Mouse (Mus musculus): ENCODE results near the gene Plekhg2. TPM values are rescaled to one million over a fixed set of nuclear protein-coding genes. Genes with fewer than 3 reads are reported as not detected.
"Not testable (repeated sequence)": the region's sequence is repeated elsewhere in the genome, so short reads cannot be mapped to it uniquely, and the experiment has no call there.

Plekhg2 gene
- polyA plus RNA-seq, 1 experiment from 2014 or later, result 18.8 TPM

DNA sequence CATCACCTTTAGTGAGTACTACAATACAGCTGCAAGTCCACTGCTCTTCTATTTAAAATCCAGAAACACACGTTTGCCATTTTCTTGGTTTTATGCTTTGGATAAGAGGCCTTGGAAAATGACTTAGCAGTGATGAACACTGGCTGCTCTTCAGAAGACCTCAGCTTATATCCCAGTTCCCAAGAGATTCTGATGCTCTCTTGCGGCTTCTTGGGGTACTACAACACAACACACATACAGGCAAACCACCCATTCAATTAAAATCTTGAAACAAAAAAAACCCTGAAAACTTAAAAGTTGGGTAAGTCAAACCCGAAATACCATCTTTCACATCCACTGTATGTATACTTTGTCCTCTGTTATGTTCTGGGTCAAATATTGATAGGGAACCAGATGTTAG is 25.6 kb upstream of the Plekhg2 start:
- H3K36me3 ChIP-seq (ENCODE audit: control insufficient read depth, insufficient read depth, low read length), result peaks cover 58% of the 10 kb centered on the region
- no peaks in the 10 kb centered on the region for H3K9me3 ChIP-seq (ENCODE audit: control insufficient read depth, low read length)
- no peaks in the 10 kb centered on the region for H3K27me3 ChIP-seq (replicated peaks; ENCODE audit: control insufficient read depth, insufficient read depth, low read length)
- no peak for ATAC-seq
- H3K4me1 ChIP-seq (ENCODE audit: control insufficient read depth, insufficient read depth, low read depth, low read length), result peaks cover 7% of the 10 kb centered on the region
- H3K27ac ChIP-seq (ENCODE audit: low read depth, low read length), result no peak overlapping the region
- no peak overlapping the region for H3K4me3 ChIP-seq (ENCODE audit: low read length)
- no peak overlapping the region for H3K9ac ChIP-seq (ENCODE audit: low read depth, low read length)
- 62% methylated on average over 3 of the region's 3 CpGs for WGBS
- no peak overlapping the region for H3K4me2 ChIP-seq (ENCODE audit: low read length)

DNA sequence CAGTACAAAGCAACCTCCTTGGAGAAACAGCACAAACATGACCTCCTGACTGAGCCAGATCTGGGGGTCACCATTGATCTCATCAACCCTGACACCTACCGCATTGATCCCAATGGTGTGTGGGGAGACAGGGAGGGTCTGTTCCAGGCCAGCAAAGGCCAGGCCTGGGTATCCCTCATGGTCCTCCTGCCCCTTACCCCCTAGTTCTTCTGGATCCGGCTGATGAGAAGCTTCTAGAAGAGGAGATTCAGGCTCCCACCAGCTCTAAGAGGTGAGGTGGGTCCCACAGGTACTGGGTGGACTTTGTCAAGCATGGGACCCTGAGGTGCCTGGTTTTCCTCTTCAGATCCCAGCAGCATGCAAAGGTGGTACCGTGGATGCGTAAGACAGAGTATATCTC is 23.0 kb upstream of the Plekhg2 start:
- H3K4me3 ChIP-seq (ENCODE audit: low read length), result no peak overlapping the region
- H3K9ac ChIP-seq (ENCODE audit: low read depth, low read length), result no peak overlapping the region
- WGBS, result 95% methylated on average over 4 of the region's 4 CpGs
- no peak overlapping the region for H3K27ac ChIP-seq (ENCODE audit: low read depth, low read length)
- peaks cover 13% of the 10 kb centered on the region for H3K4me1 ChIP-seq (ENCODE audit: control insufficient read depth, insufficient read depth, low read depth, low read length)
- no peak for ATAC-seq
- no peak overlapping the region for H3K4me2 ChIP-seq (ENCODE audit: low read length)
- H3K9me3 ChIP-seq (ENCODE audit: control insufficient read depth, low read length), result no peaks in the 10 kb centered on the region
- peaks cover 44% of the 10 kb centered on the region for H3K36me3 ChIP-seq (ENCODE audit: control insufficient read depth, insufficient read depth, low read length)
- no peaks in the 10 kb centered on the region for H3K27me3 ChIP-seq (replicated peaks; ENCODE audit: control insufficient read depth, insufficient read depth, low read length)

DNA sequence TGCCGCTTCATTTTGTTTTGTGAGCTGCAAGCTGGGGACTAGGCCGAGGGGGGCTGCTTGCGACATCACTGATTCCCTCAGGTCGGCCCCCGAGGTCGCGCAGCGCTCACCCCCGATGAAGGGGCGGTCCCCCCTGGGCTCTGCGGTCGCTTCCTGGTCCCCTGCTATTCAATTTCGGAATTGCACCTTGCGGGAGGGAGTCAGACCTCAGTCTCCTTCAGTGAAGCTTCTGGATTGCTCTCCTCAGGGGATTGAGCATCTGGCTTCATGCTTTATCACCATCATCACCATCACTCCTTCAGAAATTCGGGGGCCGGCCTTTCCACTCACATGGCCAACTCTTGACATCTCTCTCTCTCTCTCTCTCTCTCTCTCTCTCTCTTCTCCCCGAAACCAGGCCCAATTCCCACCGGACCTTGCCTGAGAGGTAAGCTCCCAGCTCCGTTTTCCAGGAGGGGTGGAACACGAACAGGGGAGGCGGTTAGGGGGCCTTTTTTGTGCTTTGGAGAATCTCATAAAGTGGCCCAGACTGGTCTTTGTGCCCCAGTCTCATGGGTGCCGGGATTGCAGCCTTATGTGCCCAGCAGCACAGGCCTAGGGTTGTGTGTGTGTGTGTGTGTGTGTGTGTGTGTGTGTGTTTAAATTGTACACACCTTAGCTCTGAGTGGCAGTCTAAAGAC is 21.0 kb upstream of the Plekhg2 start:
- H3K9me3 ChIP-seq (ENCODE audit: control insufficient read depth, low read length), result no peaks in the 10 kb centered on the region
- no peak for ATAC-seq
- H3K4me2 ChIP-seq (ENCODE audit: low read length), result peak overlapping the region; percentile 91
- peak overlapping the region; percentile 97 for H3K4me3 ChIP-seq (ENCODE audit: low read length)
- H3K27ac ChIP-seq (ENCODE audit: low read depth, low read length), result peak overlapping the region; percentile 80
- H3K36me3 ChIP-seq (ENCODE audit: control insufficient read depth, insufficient read depth, low read length), result peaks cover 41% of the 10 kb centered on the region
- WGBS, result 7% methylated on average over 22 of the region's 22 CpGs
- H3K27me3 ChIP-seq (replicated peaks; ENCODE audit: control insufficient read depth, insufficient read depth, low read length), result no peaks in the 10 kb centered on the region
- peaks cover 13% of the 10 kb centered on the region for H3K4me1 ChIP-seq (ENCODE audit: control insufficient read depth, insufficient read depth, low read depth, low read length)
- H3K9ac ChIP-seq (ENCODE audit: low read depth, low read length), result peak overlapping the region; percentile 89

DNA sequence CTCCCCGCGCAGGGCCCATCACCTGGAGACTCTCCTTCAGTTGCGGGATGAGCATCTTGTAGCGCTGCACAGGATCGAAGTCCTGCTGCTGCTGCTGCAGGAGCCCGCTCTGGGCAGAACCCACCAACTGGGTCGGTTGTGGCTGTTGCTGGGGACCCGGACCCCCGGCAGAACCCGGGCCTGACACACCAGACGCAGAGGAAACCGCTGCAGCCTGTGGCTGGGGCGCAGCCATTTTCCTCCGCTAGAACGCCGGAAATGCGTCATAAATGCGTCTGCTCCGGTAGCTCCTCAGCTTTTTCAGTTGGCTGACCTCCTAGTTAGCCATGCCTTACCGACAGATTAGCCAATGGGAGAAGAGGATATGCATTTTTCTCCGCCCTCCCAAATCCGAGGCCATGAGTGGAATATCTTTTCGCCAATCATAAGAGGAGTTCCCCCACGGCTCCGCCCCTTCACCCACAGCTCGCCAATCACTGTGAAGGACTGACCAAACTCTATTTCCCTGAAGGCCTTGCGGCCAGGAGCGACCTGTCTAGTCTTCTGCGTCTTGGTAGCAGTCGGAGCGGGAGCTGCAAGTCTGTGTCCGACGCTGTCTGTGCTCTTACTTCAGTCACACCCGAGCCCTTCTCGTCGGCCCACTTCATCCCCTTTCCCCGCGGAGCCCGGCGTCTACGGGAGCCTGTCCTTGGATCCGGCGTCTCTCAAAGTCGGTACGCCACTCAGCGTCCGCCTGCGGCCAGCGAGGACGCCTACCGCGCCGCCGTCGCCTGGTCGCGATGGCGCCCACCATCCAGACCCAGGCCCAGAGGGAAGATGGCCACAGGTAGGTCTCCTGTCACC is 20.3 kb upstream of the Plekhg2 start, which contains the start of the genes Med29 and Paf1:
TSS of gene Med29 (minus strand) at position 280 of the 843 bp plus-strand sequence.
TSS of gene Paf1 (plus strand) at position 523 of the 843 bp plus-strand sequence.
- peak within 1 kb of the TSS; percentile 89 for H3K9ac ChIP-seq (ENCODE audit: low read depth, low read length)
- peak within 1 kb of the TSS; percentile 97 for H3K4me3 ChIP-seq (ENCODE audit: low read length)
- under 1% methylated on average over 58 of the region's 58 CpGs for WGBS
- H3K9me3 ChIP-seq (ENCODE audit: control insufficient read depth, low read length), result no peaks in the 10 kb centered on the region
- H3K4me2 ChIP-seq (ENCODE audit: low read length), result peak within 1 kb of the TSS; percentile 91
- H3K27me3 ChIP-seq (replicated peaks; ENCODE audit: control insufficient read depth, insufficient read depth, low read length), result no peaks in the 10 kb centered on the region
- peak; percentile 98 for ATAC-seq
- H3K4me1 ChIP-seq (ENCODE audit: control insufficient read depth, insufficient read depth, low read depth, low read length), result peaks cover 13% of the 10 kb centered on the region
- peak within 1 kb of the TSS; percentile 80 for H3K27ac ChIP-seq (ENCODE audit: low read depth, low read length)
- H3K36me3 ChIP-seq (ENCODE audit: control insufficient read depth, insufficient read depth, low read length), result peaks cover 41% of the 10 kb centered on the region

DNA sequence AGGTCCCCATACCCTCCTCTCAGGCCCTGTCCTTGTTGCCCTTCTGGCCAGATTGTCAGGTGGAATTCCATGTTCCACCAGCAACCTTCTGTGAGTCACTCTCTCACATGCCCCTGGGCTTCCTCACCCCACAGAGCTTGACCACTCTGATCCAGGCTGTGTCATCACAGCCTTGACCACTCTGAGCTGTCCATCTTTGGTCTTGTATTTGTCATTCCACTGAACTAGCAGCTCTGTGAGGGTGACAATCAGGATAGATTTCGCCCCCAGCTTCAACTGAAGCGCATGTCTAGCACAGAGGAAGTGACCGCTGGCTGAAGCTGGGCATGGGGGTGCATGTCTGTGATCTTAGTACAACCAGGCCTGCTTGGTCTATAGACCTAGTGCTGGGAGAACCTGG is 17.9 kb upstream of the Plekhg2 start:
- ATAC-seq, result no peak
- H3K4me3 ChIP-seq (ENCODE audit: low read length), result no peak overlapping the region
- H3K27ac ChIP-seq (ENCODE audit: low read depth, low read length), result no peak overlapping the region
- no peak overlapping the region for H3K4me2 ChIP-seq (ENCODE audit: low read length)
- no peak overlapping the region for H3K9ac ChIP-seq (ENCODE audit: low read depth, low read length)
- WGBS, result 96% methylated on average over 3 of the region's 3 CpGs
- no peaks in the 10 kb centered on the region for H3K27me3 ChIP-seq (replicated peaks; ENCODE audit: control insufficient read depth, insufficient read depth, low read length)
- no peaks in the 10 kb centered on the region for H3K9me3 ChIP-seq (ENCODE audit: control insufficient read depth, low read length)
- peaks cover 28% of the 10 kb centered on the region for H3K36me3 ChIP-seq (ENCODE audit: control insufficient read depth, insufficient read depth, low read length)
- H3K4me1 ChIP-seq (ENCODE audit: control insufficient read depth, insufficient read depth, low read depth, low read length), result peaks cover 13% of the 10 kb centered on the region

DNA sequence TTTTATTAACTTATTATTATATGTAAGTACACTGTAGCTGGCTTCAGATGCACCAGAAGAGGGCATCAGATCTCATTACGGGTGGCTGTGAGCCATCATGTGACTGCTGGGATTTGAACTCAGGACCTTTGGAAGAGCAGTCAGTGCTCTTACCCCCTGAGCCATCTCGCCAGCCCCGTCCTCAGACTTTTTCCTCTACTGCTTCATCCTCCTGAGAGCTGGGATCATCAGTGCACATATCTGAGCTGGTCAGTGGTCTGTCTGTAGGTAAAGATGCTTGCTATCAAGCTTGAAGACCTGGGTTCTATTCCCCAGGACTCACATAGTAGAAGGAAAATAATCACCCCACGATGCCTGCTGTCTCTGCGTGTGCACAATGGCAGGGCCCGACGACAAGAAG is 15.0 kb upstream of the Plekhg2 start:
- 88% methylated on average over 7 of the region's 7 CpGs for WGBS
- H3K27ac ChIP-seq (ENCODE audit: low read depth, low read length); H3K4me3 ChIP-seq (ENCODE audit: low read length); H3K9ac ChIP-seq (ENCODE audit: low read depth, low read length); H3K4me2 ChIP-seq (ENCODE audit: low read length); H3K9me3 ChIP-seq (ENCODE audit: control insufficient read depth, low read length); ATAC-seq; H3K27me3 ChIP-seq (replicated peaks; ENCODE audit: control insufficient read depth, insufficient read depth, low read length): not testable (repeated sequence)
- peaks cover 23% of the 10 kb centered on the region for H3K36me3 ChIP-seq (ENCODE audit: control insufficient read depth, insufficient read depth, low read length)
- H3K4me1 ChIP-seq (ENCODE audit: control insufficient read depth, insufficient read depth, low read depth, low read length), result peaks cover 12% of the 10 kb centered on the region

DNA sequence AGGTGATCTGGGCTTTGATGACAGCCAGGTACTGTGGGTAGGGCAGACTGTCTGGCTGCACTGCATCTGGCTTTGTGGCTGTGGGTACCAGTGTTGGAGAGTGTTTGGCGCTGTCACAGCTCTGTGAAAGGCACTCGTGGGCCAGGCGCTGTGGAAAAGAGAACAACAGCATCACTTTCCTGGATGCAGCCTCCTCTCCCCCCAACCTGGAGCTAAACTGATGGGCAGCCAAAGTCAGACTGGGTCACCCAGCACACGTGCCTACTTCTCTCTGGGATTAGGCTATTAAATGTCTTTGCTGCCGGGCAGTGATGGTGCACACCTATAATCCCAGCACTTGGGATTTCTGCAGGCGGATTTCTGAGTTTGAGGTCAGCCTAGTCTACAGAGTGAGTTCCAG is 14.5 kb upstream of the Plekhg2 start:
- WGBS, result 90% methylated on average over 5 of the region's 6 CpGs
- H3K4me3 ChIP-seq (ENCODE audit: low read length); ATAC-seq; H3K27me3 ChIP-seq (replicated peaks; ENCODE audit: control insufficient read depth, insufficient read depth, low read length); H3K4me2 ChIP-seq (ENCODE audit: low read length); H3K27ac ChIP-seq (ENCODE audit: low read depth, low read length); H3K9me3 ChIP-seq (ENCODE audit: control insufficient read depth, low read length); H3K9ac ChIP-seq (ENCODE audit: low read depth, low read length): not testable (repeated sequence)
- Histone ChIP-seq H3K4me1 (ENCODE audit: control insufficient read depth, insufficient read depth, low read depth, low read length) (peaks cover 13% of the 10 kb centered on the region), H3K36me3 (ENCODE audit: control insufficient read depth, insufficient read depth, low read length) (peaks cover 23% of the 10 kb centered on the region)

DNA sequence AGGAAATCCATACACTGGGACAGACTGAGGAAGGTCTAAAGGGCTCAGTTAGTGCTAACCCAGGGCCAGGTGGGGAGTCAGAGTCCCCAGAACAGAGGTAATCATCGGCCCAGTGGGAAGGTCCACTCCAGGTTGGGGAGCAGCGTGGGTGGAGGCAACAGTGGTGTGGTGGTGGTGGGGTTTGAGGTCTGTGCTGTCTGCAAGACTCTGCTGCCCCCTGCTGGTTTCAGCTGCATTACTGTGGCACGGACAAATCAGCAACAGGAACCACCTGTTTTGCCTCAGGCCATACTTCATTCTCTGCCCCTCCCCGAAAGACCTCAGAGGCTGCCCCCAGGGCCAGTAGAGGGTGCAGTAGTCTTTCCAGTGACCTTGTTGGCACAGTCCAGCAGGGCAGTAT is 14.1 kb upstream of the Plekhg2 start:
- Histone ChIP-seq H3K27me3 (replicated peaks; ENCODE audit: control insufficient read depth, insufficient read depth, low read length) (no peaks in the 10 kb centered on the region), H3K4me1 (ENCODE audit: control insufficient read depth, insufficient read depth, low read depth, low read length) (peaks cover 10% of the 10 kb centered on the region), H3K27ac (ENCODE audit: low read depth, low read length) (no peak overlapping the region), H3K9me3 (ENCODE audit: control insufficient read depth, low read length) (no peaks in the 10 kb centered on the region), H3K4me2 (ENCODE audit: low read length) (no peak overlapping the region), H3K36me3 (ENCODE audit: control insufficient read depth, insufficient read depth, low read length) (peaks cover 23% of the 10 kb centered on the region), H3K4me3 (ENCODE audit: low read length) (no peak overlapping the region), H3K9ac (ENCODE audit: low read depth, low read length) (no peak overlapping the region)
- ATAC-seq, result peak; percentile 35; the same call in 1 of the 2 replicates
- 26% methylated on average over 4 of the region's 4 CpGs for WGBS

DNA sequence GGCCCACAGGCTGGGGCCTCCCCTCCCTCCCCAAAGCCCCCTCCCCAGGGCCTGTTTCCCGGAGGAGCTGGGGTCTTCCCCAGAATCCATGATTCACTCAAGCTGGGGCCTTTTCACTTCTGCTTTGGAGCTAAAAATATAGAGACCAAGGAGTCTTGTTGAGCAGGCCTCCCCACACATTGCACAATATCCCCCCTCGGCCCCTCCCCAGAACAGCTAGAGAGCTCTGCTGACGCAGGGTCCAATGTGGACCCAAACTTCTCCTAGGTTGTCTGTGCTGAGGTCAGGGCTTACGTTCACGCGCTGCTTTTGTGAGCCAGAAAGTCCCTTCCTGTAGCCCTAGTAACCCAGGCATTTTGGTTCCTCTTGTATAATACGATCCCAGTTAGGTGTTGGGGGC is 13.6 kb upstream of the Plekhg2 start:
- H3K36me3 ChIP-seq (ENCODE audit: control insufficient read depth, insufficient read depth, low read length), result peaks cover 23% of the 10 kb centered on the region

More for the DNA sequence above, 13.6 kb upstream of the Plekhg2 start:
- Histone ChIP-seq H3K27ac (ENCODE audit: low read depth, low read length) (no peak overlapping the region), H3K27me3 (replicated peaks; ENCODE audit: control insufficient read depth, insufficient read depth, low read length) (no peaks in the 10 kb centered on the region), H3K4me1 (ENCODE audit: control insufficient read depth, insufficient read depth, low read depth, low read length) (peaks cover 9% of the 10 kb centered on the region), H3K9ac (ENCODE audit: low read depth, low read length) (no peak overlapping the region), H3K4me2 (ENCODE audit: low read length) (no peak overlapping the region), H3K4me3 (ENCODE audit: low read length) (no peak overlapping the region), H3K9me3 (ENCODE audit: control insufficient read depth, low read length) (no peaks in the 10 kb centered on the region)
- ATAC-seq, result no peak
- WGBS, result 94% methylated on average over 7 of the region's 7 CpGs
